Mouse (Mus musculus) brain, embryonic 14.5 days (tissue): ENCODE measurements at regions not wholly inside any gene's neighbourhood (a gene's known extent, or its start where the extent isn't known, plus 50 kb on each side); places are given as distances from the start of the nearest gene placed in this dataset.

ENCODE experiments used
- CTCF ChIP-seq: fragments of 200-500 bp; IDR thresholded peaks from 2 replicates; pipeline ENCODE4 v1.5.1; 2012; ENCODE audit warnings: inconsistent platforms, mild to moderate bottlenecking, moderate library complexity, borderline replicate concordance; ENCODE audit not compliant: insufficient read depth, insufficient read length; ENCODE audit errors: extremely low read depth
- POLR2A ChIP-seq: fragments of 200-500 bp; IDR thresholded peaks from 2 replicates; pipeline ENCODE4 v1.6.1; 2012; ENCODE audit warnings: mild to moderate bottlenecking, inconsistent platforms, borderline replicate concordance; ENCODE audit not compliant: poor library complexity, insufficient read depth, insufficient read length, severe bottlenecking; ENCODE audit errors: extremely low read depth

DNA sequence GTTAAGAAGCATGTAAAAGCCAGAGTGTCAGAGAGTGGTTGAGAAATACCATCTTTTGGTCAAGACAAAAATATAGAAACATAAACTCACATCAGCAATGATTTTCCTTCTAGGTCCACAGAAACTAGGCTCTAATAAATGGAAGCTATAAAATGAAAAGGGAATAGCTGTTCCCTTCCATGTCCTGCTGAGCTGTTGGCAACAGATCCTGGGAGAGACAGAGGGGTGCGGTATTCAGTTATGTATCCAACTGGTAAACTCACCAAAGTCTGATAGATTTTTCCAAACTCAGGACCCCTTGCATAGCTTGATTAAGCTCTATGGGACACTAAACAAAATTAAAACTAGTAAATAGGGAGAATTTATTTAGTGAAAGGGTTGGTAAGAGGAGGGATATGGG lies 907.2 kb upstream of the Cdh8 start:
- TF ChIP-seq POLR2A (no peak), CTCF (no peak)
